Mouse (Mus musculus) heart, postnatal 0 days (tissue): ENCODE measurements at regions not wholly inside any gene's neighbourhood (a gene's known extent, or its start where the extent isn't known, plus 50 kb on each side); places are given as distances from the start of the nearest gene placed in this dataset.

ENCODE experiments used
- CTCF ChIP-seq: IDR thresholded peaks from 2 replicates; pipeline ENCODE4 v1.5.1; 2016; ENCODE audit warnings: antibody characterized with exemption, control low read depth, low read depth
- EP300 ChIP-seq: IDR thresholded peaks from 2 replicates; pipeline ENCODE4 v1.6.1; 2016; ENCODE audit warnings: antibody characterized with exemption, low read depth

GRCm38 (mm10) chr17:4620361-4620760 lies 373.8 kb upstream of the Arid1b start:
- TF ChIP-seq CTCF (no peak), EP300 (no peak)
